Mouse (Mus musculus) thymus, adult 2 months (tissue): ENCODE measurements around the gene Naip1.
"Not testable (repeated sequence)": the region's sequence is repeated elsewhere in the genome, so short reads cannot be mapped to it uniquely, and the experiment has no call there.

Source experiments
- CTCF ChIP-seq: fragments of 200-500 bp; IDR thresholded peaks from 2 replicates; pipeline ENCODE4 v1.5.1; 2012; ENCODE audit warnings: mild to moderate bottlenecking, control low read depth, low read length, moderate library complexity, borderline replicate concordance; ENCODE audit not compliant: control insufficient read depth, poor library complexity, insufficient read depth; ENCODE audit errors: extremely low read depth
- POLR2A ChIP-seq: fragments of 200-500 bp; IDR thresholded peaks from 2 replicates; pipeline ENCODE4 v1.6.1; 2012; ENCODE audit warnings: mild to moderate bottlenecking, low read length, control low read depth, moderate library complexity; ENCODE audit not compliant: control insufficient read depth, poor library complexity, insufficient read depth; ENCODE audit errors: extremely low read depth

DNA sequence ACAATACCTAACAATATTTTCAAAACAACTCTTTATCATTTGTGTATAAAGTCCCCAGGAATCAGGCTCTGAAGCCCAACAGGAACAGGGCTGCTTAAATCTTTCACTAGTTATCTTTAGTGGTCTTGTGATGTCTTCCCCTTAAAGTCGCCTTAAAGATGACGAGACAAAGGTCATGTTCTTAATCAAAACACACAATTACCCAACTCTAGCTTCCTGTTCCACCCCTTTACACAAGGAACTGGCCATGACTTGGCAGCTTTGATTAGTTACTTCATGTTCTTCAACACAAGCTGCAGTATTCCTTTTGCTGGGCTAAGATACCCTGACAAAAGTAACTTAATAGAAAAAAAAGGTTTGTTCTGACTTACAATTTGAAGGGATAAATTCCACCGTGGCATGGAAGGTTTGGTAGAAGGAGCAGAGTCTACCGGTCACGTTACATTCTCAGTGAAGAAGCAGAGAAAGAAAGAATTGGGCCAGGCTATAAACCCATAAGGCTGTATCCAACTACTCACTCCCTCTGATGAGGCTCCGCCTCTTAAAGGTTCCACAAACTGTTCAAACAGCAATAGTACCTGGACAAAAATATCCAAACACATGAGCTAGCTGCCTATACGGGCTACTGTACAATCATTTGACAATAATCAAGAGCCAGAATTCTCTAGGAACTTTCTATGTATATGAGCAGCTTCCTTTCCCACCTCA lies 49.6 kb downstream of the Naip1 start:
- TF ChIP-seq POLR2A, CTCF: not testable (repeated sequence)
